Mouse (Mus musculus): Measurements from ENCODE around the gene Cd248. TPM values are rescaled to one million over a fixed set of nuclear protein-coding genes. Genes with fewer than 3 reads are reported as not detected.
A peak's percentile ranks its signal among the peaks of the same experiment; 100 is the strongest.

The Cd248 gene
- total RNA-seq, 2 experiments from 2014 or later, result 9.5 to 15.1 TPM

DNA sequence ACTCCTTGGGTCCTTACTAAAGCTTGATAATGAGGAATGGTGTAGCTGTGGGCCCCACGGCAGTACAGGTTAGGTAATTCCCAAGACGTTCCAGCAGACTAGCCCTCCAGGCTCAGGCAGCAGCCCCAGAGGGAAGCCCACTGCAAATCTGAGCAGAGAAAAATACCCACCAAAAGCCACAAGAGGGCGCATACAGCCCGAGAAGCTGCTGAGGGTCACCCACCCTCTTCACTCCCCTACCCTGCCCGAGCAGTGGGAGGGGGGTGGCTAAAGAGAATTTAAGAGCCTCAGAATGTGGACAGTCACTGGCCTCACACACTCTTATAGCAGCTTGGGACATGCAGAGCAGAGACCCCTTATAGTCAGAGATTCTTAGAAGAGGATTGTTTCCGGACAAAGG lies 11.6 kb upstream of the Cd248 start:
- peak; percentile 75 for TF ChIP-seq CTCF (IDR thresholded peaks at IDR 0.05)
- intact Hi-C loops (cut with DNase I), result loop anchor here (1.0 kb wide), 1 partner anchor 17 kb away; no protein-coding TSS in a partner anchor
- no peak overlapping the region for H3K27ac ChIP-seq
- DNase-seq, result no peak
- no peak overlapping the region for H3K4me3 ChIP-seq

- TF ChIP-seq CTCF (IDR thresholded peaks at IDR 0.05), result no peak
- intact Hi-C loops (cut with DNase I), result no loop called here
- Histone ChIP-seq H3K4me3 (no peak overlapping the region), H3K27ac (peak overlapping the region; percentile 82)
- no peak for DNase-seq
Observed at GRCm38 (mm10) chr19:5057876-5058775, 9.8 kb upstream of the Cd248 start.

DNA sequence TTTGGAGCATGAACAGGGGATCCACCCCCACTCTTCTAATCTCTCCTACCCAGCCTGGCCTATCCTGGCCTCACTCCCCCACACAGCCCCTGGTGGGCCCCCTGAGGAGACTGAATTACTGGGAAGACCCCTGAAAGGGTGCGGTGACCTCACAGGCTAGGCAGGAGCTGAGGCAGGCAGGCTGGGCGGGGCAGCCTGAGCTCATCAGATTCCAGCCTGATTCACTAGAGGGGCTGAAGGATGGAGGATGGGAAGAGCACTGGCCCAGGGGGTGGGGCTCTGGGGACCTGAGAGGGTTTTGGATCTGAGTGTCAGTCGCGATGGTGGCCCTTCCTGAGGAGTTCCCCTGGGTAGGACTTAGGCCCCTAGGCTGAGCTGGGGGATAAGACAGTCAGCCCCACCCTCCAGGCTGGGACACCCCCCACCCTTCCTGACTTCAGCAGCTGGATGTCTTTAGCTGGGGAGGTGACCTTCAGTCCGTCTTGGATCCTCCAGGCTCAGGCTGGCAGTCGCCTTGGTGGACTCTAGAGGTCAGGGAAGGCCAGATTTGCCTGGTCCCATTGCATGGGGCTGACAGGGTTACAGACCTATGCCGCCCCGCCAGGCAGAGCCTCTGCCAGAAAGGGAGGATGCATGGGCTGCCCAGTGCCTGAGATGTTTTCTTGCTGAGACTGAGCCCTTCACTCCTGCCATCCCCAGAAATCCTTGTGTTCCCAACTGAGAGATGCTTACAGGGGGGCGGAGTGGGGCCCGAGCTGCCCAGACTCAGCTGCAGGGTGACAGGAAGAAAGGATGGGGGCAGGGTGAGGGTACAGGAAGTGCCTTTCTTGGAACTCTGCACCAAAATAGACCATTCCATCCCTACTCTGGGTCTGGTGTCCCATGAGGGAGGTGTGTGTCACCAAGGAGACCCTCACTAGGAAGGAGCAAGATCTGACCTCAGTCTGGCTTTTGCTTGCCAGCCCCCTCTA lies 8.8 kb upstream of the Cd248 start:
- peak; percentile 70 for DNase-seq
- no peak for TF ChIP-seq CTCF (IDR thresholded peaks at IDR 0.05)
- intact Hi-C loops (cut with DNase I), result no loop called here
- Histone ChIP-seq H3K4me3 (peak overlapping the region; percentile 19), H3K27ac (peak overlapping the region; percentile 82)

- DNase-seq, result peak; percentile 69
- Histone ChIP-seq H3K27ac (peak overlapping the region; percentile 82), H3K4me3 (no peak overlapping the region)
- intact Hi-C loops (cut with DNase I), result no loop called here
- no peak for TF ChIP-seq CTCF (IDR thresholded peaks at IDR 0.05)
Observed at GRCm38 (mm10) chr19:5060365-5061330, 7.2 kb upstream of the Cd248 start.

DNA sequence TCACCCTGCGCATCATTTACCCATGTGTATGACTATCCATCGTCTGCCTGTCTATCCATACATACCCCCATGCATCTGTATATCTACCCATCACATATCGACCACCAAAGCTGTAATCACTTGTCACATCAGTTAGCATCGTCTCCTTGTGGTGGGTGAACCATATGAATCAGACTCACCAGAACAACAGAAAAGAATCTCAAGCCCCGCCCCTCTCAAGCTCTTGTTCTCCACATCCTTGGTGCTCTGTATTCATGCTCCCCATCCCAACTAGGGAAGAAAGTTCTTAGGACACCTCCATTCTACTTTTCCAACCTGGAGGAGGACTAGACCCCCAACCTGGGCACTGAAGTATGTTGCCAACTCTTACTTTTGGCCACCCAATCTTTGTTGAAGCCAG lies 5.8 kb upstream of the Cd248 start:
- peak overlapping the region; percentile 72 for H3K27ac ChIP-seq
- intact Hi-C loops (cut with DNase I), result no loop called here
- no peak for TF ChIP-seq CTCF (IDR thresholded peaks at IDR 0.05)

DNA sequence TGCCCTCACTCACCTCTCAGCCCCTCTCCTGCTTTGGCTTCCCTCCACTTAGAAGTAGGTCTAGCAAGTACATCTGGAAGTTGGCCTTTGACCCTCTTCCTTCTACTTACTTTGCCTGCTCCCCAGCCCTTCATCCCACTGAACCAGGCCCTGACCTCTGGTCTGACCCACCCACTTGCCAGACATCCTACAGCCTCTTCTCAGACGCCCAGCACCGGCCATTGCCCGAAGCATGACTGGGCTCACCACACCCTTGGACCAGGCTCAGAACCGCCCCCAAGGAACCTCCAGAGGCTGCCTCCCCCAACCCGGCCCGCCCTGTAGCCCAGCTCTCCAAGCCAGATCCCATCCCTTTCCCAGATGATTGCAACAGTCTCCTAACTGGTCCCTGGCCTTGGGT lies 5.4 kb upstream of the Cd248 start:
- TF ChIP-seq CTCF (IDR thresholded peaks at IDR 0.05), result no peak
- DNase-seq, result peak; percentile 85

More for the DNA sequence above, 5.8 kb upstream of the Cd248 start:
- no peak for DNase-seq
- H3K4me3 ChIP-seq, result peak overlapping the region; percentile 11; the same call in 1 of the 2 replicates

DNA sequence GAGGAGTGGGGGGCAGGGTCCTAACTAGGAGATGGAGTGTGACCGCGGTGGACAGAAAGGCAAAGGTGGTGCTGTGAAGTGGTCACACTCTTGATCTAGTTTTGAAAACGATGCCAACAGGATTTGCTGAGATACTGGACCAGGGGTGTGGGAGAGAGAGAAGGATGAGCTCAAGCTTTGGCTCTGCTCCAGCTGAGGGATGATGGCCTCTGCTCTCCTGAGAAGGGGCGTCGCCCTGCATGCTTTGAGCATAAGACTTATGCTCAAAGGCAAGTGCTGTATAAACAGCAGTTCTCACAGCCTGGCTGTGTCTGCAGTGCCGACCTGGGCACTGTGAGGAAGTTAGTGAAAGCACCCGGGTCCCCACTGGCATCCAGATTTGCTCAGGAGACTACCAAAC lies 2.8 kb upstream of the Cd248 start:
- TF ChIP-seq CTCF (IDR thresholded peaks at IDR 0.05), result no peak
- intact Hi-C loops (cut with DNase I), result no loop called here
- peak; percentile 77 for DNase-seq
- Histone ChIP-seq H3K27ac (peak overlapping the region; percentile 81), H3K4me3 (no peak overlapping the region)

More for the DNA sequence above, 5.4 kb upstream of the Cd248 start:
- intact Hi-C loops (cut with DNase I), result no loop called here
- Histone ChIP-seq H3K27ac (peak overlapping the region; percentile 72), H3K4me3 (peak overlapping the region; percentile 11; the same call in 1 of the 2 replicates)

GRCm38 (mm10) chr19:5067040-5067799 lies 658 bp upstream of the Cd248 start:
- peak overlapping the region; percentile 81 for H3K27ac ChIP-seq
- TF ChIP-seq CTCF (IDR thresholded peaks at IDR 0.05), result no peak
- no peak for DNase-seq
- peak overlapping the region; percentile 76 for H3K4me3 ChIP-seq
- intact Hi-C loops (cut with DNase I), result no loop called here

GRCm38 (mm10) chr19:5068570-5069234 lies 824 bp downstream of the Cd248 start:
- Histone ChIP-seq H3K27ac (peak overlapping the region; percentile 81), H3K4me3 (peak overlapping the region; percentile 76)
- no peak for TF ChIP-seq CTCF (IDR thresholded peaks at IDR 0.05)
- intact Hi-C loops (cut with DNase I), result no loop called here
- DNase-seq, result no peak

GRCm38 (mm10) chr19:5069486-5069885 lies 1.6 kb downstream of the Cd248 start:
- peak overlapping the region; percentile 76 for H3K4me3 ChIP-seq
- no peak for TF ChIP-seq CTCF (IDR thresholded peaks at IDR 0.05)
- peak overlapping the region; percentile 81; the same call in 1 of the 2 replicates for H3K27ac ChIP-seq

More at GRCm38 (mm10) chr19:5069486-5069885, 1.6 kb downstream of the Cd248 start:
- no peak for DNase-seq
- intact Hi-C loops (cut with DNase I), result no loop called here

Data from gastrocnemius, adult 2 months (tissue).